Mouse (Mus musculus) heart, postnatal 0 days (tissue): Measurements from ENCODE around the gene Cep55.

Source experiments
- CTCF ChIP-seq: IDR thresholded peaks from 2 replicates; pipeline ENCODE4 v1.5.1; 2016; ENCODE audit warnings: antibody characterized with exemption, control low read depth, low read depth
- EP300 ChIP-seq: IDR thresholded peaks from 2 replicates; pipeline ENCODE4 v1.6.1; 2016; ENCODE audit warnings: antibody characterized with exemption, low read depth

DNA sequence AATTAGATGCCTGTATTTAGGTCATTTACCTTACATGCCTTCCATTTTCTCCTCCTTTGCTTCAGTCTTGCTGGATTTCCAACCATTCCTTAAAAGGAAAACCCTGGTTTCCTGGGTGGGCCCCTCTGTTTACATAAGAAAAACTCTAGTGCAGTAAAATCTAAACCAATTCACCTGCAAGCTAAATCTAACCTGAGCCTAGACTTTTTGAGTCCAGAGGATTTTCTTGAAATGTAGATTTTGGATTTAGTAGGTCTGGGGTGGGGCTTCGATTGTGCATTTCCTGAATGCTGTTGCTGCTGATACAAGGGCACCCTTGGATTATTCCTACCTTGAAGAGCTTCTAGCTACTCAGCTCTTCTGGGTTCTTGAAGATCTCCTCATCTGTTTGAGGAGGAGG lies 9.2 kb downstream of the Cep55 start:
- TF ChIP-seq CTCF (no peak), EP300 (no peak)
